22 mouse cellular contexts compared by ENCODE assay signal in genomic region chr7:44949922-44950321, GRCm38 (mm10). TPM values are rescaled to one million over a fixed set of nuclear protein-coding genes. Genes with fewer than 3 reads are reported as not detected.
"Had no signal": no experiment of that assay in that cellular context is flagged by ENCODE, and none has a peak within 500 bp of the region (broad histone marks: within the 10 kb centered on the region; RNA-seq: fewer than 3 reads in every experiment).

No protein-coding gene starts in this region.

- ATAC-seq: liver, embryonic 12.5 days had no signal

- H3K36me3 ChIP-seq: limb, embryonic 10.5 days; limb, embryonic 13.5 days; liver, embryonic 12.5 days; liver, embryonic 15.5 days; lung, embryonic 15.5 days had no signal

- H3K27ac ChIP-seq: limb, embryonic 10.5 days; limb, embryonic 13.5 days; liver, embryonic 12.5 days; liver, embryonic 15.5 days; lung, embryonic 15.5 days had no signal

- H3K9me3 ChIP-seq: limb, embryonic 10.5 days; limb, embryonic 13.5 days; liver, embryonic 12.5 days; liver, embryonic 15.5 days; lung, embryonic 15.5 days had no signal

- H3K4me3 ChIP-seq: limb, embryonic 10.5 days; limb, embryonic 13.5 days; liver, embryonic 12.5 days; liver, embryonic 15.5 days; lung, embryonic 15.5 days had no signal

- DNase-seq: kidney, adult 18-20 months; kidney, adult 9 months; kidney, postnatal 14 days; kidney, postnatal 4 days; layer of hippocampus, postnatal 36 days; liver; lung, adult 18-20 months; lung, postnatal 10 days; lung, postnatal 36 days; midbrain, embryonic 14.5 days; right cerebral cortex, adult 18-20 months; thymus, adult 18-20 months; thymus, postnatal 36 days had no signal

RNA-seq across cellular contexts. Expression of gene Tsks, which starts 6.9 kb away (rescaled TPM):
- total RNA-seq: midbrain, postnatal 0 days had no signal
- polyA plus RNA-seq: liver, embryonic 12.5 days; liver, embryonic 15.5 days; midbrain, embryonic 14.5 days; neural tube, embryonic 11.5 days; small intestine, adult 2 months; spleen, adult 2 months had no signal
